Mouse (Mus musculus) left cerebral cortex, adult 18-20 months (tissue): ENCODE data around the gene Agtpbp1. TPM values are rescaled to one million over a fixed set of nuclear protein-coding genes. Genes with fewer than 3 reads are reported as not detected.
"Not testable (repeated sequence)": the region's sequence is repeated elsewhere in the genome, so short reads cannot be mapped to it uniquely, and the experiment has no call there.

Experiments
- DNase-seq, 2 experiments: peaks; one replicate each; pipeline ENCODE4 v3.0.0; 2021 to 2022; ENCODE audit warnings: low spot score in 2 of 2, mixed read lengths in 1 of 2
- total RNA-seq, 2 experiments: library from RNA; stranded (reverse); gene quantifications; 2 replicates each; pipeline ENCODE4 v1.2.3; 2021

The Agtpbp1 gene
- total RNA-seq, 2 experiments from 2014 or later: 324 to 356 TPM

GRCm38 (mm10) chr13:59487287-59487686, 97.7 kb downstream of the Agtpbp1 start:
- no peak for DNase-seq

GRCm38 (mm10) chr13:59486243-59486642, 98.8 kb downstream of the Agtpbp1 start:
- no peak for DNase-seq

- DNase-seq: no peak
Observed at GRCm38 (mm10) chr13:59485456-59485855, 99.6 kb downstream of the Agtpbp1 start.

GRCm38 (mm10) chr13:59481484-59481855, 103.6 kb downstream of the Agtpbp1 start:
- DNase-seq: no peak

- DNase-seq: no peak
Observed at GRCm38 (mm10) chr13:59480599-59481483, 104.2 kb downstream of the Agtpbp1 start.

GRCm38 (mm10) chr13:59477928-59478327, 107.1 kb downstream of the Agtpbp1 start:
- not testable (repeated sequence) for DNase-seq

- DNase-seq: no peak
Observed at GRCm38 (mm10) chr13:59477451-59477850, 107.6 kb downstream of the Agtpbp1 start.

- no peak for DNase-seq
Observed at GRCm38 (mm10) chr13:59474973-59475372, 110.1 kb downstream of the Agtpbp1 start.

- no peak for DNase-seq
Observed at GRCm38 (mm10) chr13:59473341-59473740, 111.7 kb downstream of the Agtpbp1 start.

- DNase-seq: no peak
Observed at GRCm38 (mm10) chr13:59472222-59472621, 112.8 kb downstream of the Agtpbp1 start.

DNA sequence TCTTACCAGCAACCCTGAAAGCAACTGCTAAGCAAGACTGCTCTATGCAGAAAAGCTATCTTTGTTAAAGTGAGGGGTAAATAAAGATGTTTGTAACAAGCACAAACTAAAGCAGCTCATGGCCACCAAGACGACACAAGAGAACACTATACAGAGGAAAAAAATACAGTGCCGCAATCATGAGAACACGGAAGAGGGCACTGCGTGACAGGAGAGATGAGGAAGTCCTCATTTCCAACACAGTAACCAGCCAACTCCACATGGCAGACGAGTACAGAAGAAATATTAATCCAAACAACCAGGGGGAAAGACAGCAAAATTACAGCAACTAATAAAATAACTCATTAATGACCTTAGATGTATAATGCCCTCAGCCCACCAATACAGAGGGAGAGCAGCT, 115.3 kb downstream of the Agtpbp1 start:
- DNase-seq: no peak

- no peak for DNase-seq
Observed at GRCm38 (mm10) chr13:59468181-59468802, 116.7 kb downstream of the Agtpbp1 start.

- DNase-seq: peak; percentile 68 to 75
Observed at GRCm38 (mm10) chr13:59467591-59467990, 117.4 kb downstream of the Agtpbp1 start.

DNA sequence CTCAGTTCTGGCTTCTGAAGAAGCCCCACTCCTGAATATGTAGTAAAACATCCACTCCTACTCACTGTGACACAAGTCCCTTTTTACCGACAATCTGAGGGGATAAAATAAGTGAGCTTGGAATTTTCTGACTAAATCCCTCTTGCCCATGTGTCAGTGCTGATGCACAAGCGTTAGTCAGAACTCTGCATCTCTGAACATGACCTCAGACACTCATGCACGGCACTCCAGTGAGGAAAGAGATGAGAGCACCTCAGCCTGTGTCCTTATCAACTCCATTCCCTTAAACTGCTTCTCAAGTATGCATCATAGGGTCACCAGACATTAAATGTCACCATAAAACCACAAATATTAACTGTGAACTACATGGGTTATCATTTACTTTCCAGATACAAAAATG, 124.1 kb downstream of the Agtpbp1 start:
- DNase-seq: no peak

- no peak for DNase-seq
Observed at GRCm38 (mm10) chr13:59456203-59456602, 128.8 kb downstream of the Agtpbp1 start.

GRCm38 (mm10) chr13:59454001-59454785, 130.8 kb downstream of the Agtpbp1 start:
- DNase-seq: no peak

- DNase-seq: no peak
Observed at GRCm38 (mm10) chr13:59453582-59453981, 131.4 kb downstream of the Agtpbp1 start.

GRCm38 (mm10) chr13:59453045-59453444, 132.0 kb downstream of the Agtpbp1 start:
- no peak for DNase-seq

DNA sequence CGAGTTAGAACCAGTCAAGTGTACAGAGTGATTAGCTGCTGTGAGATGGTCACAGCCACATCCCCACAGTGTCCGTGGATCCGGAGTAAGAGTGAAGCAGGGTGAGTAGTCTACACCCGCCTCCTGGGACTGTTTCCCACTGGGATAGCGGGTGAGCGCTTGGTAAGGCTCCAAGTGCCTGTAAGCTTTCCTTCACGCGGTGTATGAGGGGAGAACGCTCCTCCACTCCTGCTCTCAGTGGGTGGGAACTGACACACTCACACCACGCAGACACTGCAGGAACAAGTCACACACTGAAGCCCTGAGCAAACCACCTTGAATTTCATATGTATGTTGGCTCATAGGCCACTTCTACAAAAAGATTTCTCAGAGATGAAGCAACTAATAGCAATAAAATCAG, 134.2 kb downstream of the Agtpbp1 start:
- DNase-seq: no peak

DNA sequence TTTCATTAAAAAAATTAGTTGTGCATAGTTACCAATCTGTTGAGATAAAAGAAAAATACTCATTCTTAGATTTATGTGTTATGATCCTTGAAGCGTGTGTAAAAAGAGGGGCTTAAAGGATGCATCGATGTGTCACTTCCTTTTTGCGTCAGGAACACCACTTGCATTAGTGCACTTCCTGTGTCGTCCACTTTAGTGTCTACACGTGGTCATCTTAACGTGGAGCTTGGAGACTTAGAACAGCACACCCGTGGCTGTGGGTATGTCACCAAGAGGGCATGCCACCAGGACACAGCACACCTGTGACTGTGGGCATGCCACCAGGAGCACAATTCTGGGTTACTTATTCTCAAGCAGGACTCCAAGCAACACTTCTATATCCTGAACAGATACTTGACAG, 137.9 kb downstream of the Agtpbp1 start:
- no peak for DNase-seq

DNA sequence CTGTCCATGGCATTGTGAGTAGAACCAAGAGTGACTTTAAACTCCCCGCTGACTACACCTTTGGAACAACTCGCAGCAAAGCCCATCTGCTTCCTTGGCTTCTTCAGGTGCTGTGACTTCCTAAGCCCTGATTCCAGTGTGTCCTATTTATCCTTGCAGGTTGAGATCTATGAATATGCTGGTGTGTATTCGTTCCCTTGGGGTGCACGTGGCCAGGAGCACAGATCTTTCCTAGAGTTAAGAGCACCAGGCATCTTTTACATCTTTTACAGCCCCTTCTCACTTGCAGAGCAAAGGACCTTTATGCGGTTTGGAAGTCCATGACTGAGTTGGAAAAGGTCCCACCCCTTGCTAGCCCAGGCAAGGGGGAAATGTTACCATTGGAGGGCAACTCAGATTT, 139.8 kb downstream of the Agtpbp1 start:
- no peak for DNase-seq

- no peak for DNase-seq
Observed at GRCm38 (mm10) chr13:59444371-59444770, 140.7 kb downstream of the Agtpbp1 start.
